Mouse (Mus musculus) spleen, adult 12 weeks (tissue): ENCODE measurements around the gene Olfr690.
"Not testable (repeated sequence)": the region's sequence is repeated elsewhere in the genome, so short reads cannot be mapped to it uniquely, and the experiment has no call there.

Experiments
- DNase-seq: peaks from one replicate; pipeline ENCODE4 v3.0.0; 2022; ENCODE audit warnings: low spot score

Olfr690 gene

GRCm38 (mm10) chr7:105334004-105334403, at the start of gene Olfr690:
TSS of gene Olfr690 (minus strand) at chr7:105334104.
- no peak for DNase-seq

GRCm38 (mm10) chr7:105380329-105380728, 46.4 kb upstream of the Olfr690 start:
- no peak for DNase-seq

GRCm38 (mm10) chr7:105374866-105375265, 41.0 kb upstream of the Olfr690 start, which contains the start of gene Gm5901:
TSS of gene Gm5901 (plus strand) at chr7:105375038.
- DNase-seq: no peak

GRCm38 (mm10) chr7:105373976-105374375, 40.1 kb upstream of the Olfr690 start:
- DNase-seq: no peak

- DNase-seq: no peak
These were observed 39.6 kb upstream of the Olfr690 start for GRCm38 (mm10) chr7:105373509-105373908.

GRCm38 (mm10) chr7:105372912-105373311, 39.0 kb upstream of the Olfr690 start:
- DNase-seq: no peak

GRCm38 (mm10) chr7:105368521-105368920, 34.6 kb upstream of the Olfr690 start:
- DNase-seq: no peak

- no peak for DNase-seq
These were observed 34.0 kb upstream of the Olfr690 start, which contains the start of gene Olfr692 for GRCm38 (mm10) chr7:105367930-105368329. TSS of gene Olfr692 (plus strand) at chr7:105368230.

- DNase-seq: no peak
These were observed 33.4 kb upstream of the Olfr690 start for GRCm38 (mm10) chr7:105367268-105367667.

- no peak for DNase-seq
These were observed 27.8 kb upstream of the Olfr690 start for GRCm38 (mm10) chr7:105361713-105362112.

GRCm38 (mm10) chr7:105356487-105356886, 22.6 kb upstream of the Olfr690 start:
- DNase-seq: not testable (repeated sequence)

GRCm38 (mm10) chr7:105356064-105356463, 22.2 kb upstream of the Olfr690 start:
- DNase-seq: not testable (repeated sequence)

- no peak for DNase-seq
These were observed 8.8 kb upstream of the Olfr690 start for GRCm38 (mm10) chr7:105342752-105343151.

GRCm38 (mm10) chr7:105342170-105342569, 8.3 kb upstream of the Olfr690 start, which contains the start of gene Olfr691:
TSS of gene Olfr691 (minus strand) at chr7:105342270.
- no peak for DNase-seq

GRCm38 (mm10) chr7:105325302-105325701, 8.6 kb downstream of the Olfr690 start:
- DNase-seq: no peak

GRCm38 (mm10) chr7:105310865-105311264, 23.0 kb downstream of the Olfr690 start, which contains the start of gene Olfr689:
TSS of gene Olfr689 (plus strand) at chr7:105311165.
- no peak for DNase-seq

- no peak for DNase-seq
These were observed 43.9 kb downstream of the Olfr690 start for GRCm38 (mm10) chr7:105290051-105290450.

GRCm38 (mm10) chr7:105287795-105288194, 46.1 kb downstream of the Olfr690 start, which contains the start of gene Olfr688:
TSS of gene Olfr688 (plus strand) at chr7:105288095.
- no peak for DNase-seq
